Mouse (Mus musculus) spleen, postnatal 14 days (tissue): ENCODE measurements around the gene Gm20604.

Source experiments
- DNase-seq, 2 experiments: peaks; one replicate each; pipeline ENCODE4 v3.0.0; 2021 to 2022; ENCODE audit warnings: low spot score in 2 of 2

Gm20604 gene

GRCm38 (mm10) chr12:102758403-102758756, at the start of gene Gm20604:
Gene Gm20604, minus strand, starts transcription at chr12:102758672.
- no peak for DNase-seq

- no peak for DNase-seq
Observed at GRCm38 (mm10) chr12:102799528-102799927, 41.1 kb upstream of the Gm20604 start.

GRCm38 (mm10) chr12:102787927-102788326, 29.5 kb upstream of the Gm20604 start:
- DNase-seq: no peak

- no peak for DNase-seq
Observed at GRCm38 (mm10) chr12:102785593-102785985, 27.1 kb upstream of the Gm20604 start.

GRCm38 (mm10) chr12:102784899-102785592, 26.6 kb upstream of the Gm20604 start:
- no peak for DNase-seq

- no peak for DNase-seq
Observed at GRCm38 (mm10) chr12:102782841-102783240, 24.4 kb upstream of the Gm20604 start.

GRCm38 (mm10) chr12:102779452-102779851, 21.0 kb upstream of the Gm20604 start:
- no peak for DNase-seq

- DNase-seq: no peak
Observed at GRCm38 (mm10) chr12:102778151-102778550, 19.7 kb upstream of the Gm20604 start.

- DNase-seq: no peak
Observed at GRCm38 (mm10) chr12:102776035-102776434, 17.6 kb upstream of the Gm20604 start.

- DNase-seq: no peak
Observed at GRCm38 (mm10) chr12:102772676-102773075, 14.2 kb upstream of the Gm20604 start.

GRCm38 (mm10) chr12:102771601-102772000, 13.1 kb upstream of the Gm20604 start:
- DNase-seq: no peak

GRCm38 (mm10) chr12:102769000-102769399, 10.5 kb upstream of the Gm20604 start:
- DNase-seq: no peak

- no peak for DNase-seq
Observed at GRCm38 (mm10) chr12:102763696-102764095, 5.2 kb upstream of the Gm20604 start.

GRCm38 (mm10) chr12:102761668-102762067, 3.2 kb upstream of the Gm20604 start:
- no peak for DNase-seq

GRCm38 (mm10) chr12:102758936-102759335, 464 bp upstream of the Gm20604 start:
- DNase-seq: no peak

GRCm38 (mm10) chr12:102757689-102758402, 626 bp downstream of the Gm20604 start, which contains the start of the genes Gm28051, Gon7 and Ubr7:
Gene Gm28051, minus strand, starts transcription at chr12:102757765.
Gene Gon7, minus strand, starts transcription at chr12:102757803.
Gene Ubr7, plus strand, starts transcription at chr12:102757967.
- peak; percentile 89 to 93 for DNase-seq

- no peak for DNase-seq
Observed at GRCm38 (mm10) chr12:102757055-102757688, 1.3 kb downstream of the Gm20604 start.

GRCm38 (mm10) chr12:102756304-102756703, 2.2 kb downstream of the Gm20604 start:
- DNase-seq: peak; percentile 25 to 55

- DNase-seq: no peak
Observed at GRCm38 (mm10) chr12:102748256-102748655, 10.2 kb downstream of the Gm20604 start.

- DNase-seq: no peak
Observed at GRCm38 (mm10) chr12:102744839-102745238, 13.6 kb downstream of the Gm20604 start.

- peak; percentile 81 to 86 for DNase-seq
Observed at GRCm38 (mm10) chr12:102743589-102744574, 14.6 kb downstream of the Gm20604 start, which contains the start of the genes Moap1 and Tmem251. Gene Moap1, minus strand, starts transcription at chr12:102743661. Gene Tmem251, plus strand, starts transcription at chr12:102743762.
